Mouse (Mus musculus): ENCODE data around the gene Stra6.

The Stra6 gene

DNA sequence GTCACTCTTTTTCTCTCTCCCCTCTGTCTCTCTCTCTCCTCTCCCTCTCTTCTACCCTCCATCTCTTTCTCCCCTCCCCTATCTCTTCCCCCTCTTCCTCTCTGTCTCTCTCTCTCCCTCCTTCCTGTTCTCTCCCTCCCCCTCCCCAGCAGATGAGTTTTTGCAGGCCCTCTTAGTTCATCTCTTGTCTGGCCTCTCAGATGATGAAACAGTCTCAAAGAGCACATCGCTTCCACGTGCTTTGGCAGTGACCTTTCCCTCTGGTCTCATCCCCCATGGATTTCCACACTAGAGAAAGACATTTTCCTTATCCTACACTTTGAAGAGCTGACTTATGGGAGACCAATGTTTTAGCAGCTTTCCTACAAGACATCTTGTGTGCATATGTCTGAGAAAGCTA, 109.3 kb downstream of the Stra6 start:
- DNase-seq (ENCODE audit: low spot score) = no peak

GRCm38 (mm10) chr9:58174818-58175251, 111.2 kb downstream of the Stra6 start:
- peak; percentile 72 for DNase-seq (ENCODE audit: low spot score)

- peak; percentile 37 for DNase-seq (ENCODE audit: low spot score)
These were observed 112.3 kb downstream of the Stra6 start for GRCm38 (mm10) chr9:58175745-58176487.

DNA sequence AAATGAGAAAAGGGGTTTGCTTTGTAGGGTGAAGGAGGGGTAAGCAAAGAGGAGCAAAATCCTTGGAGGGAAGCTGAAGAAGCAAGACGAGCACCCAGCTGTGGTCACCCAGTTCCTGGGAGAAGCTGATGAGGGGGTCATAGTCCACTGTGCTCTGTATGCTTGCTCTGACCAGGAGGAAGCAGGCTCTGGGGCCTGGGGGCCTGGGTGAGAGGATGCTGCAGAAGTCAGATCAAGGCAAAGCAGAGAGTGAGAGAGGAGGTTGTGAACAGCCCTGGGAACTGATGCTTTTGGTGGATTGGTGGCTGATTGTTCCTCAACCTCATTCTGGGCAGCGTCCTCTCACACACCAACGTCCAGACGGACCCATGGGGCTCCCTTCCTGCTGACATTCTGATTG, 113.6 kb downstream of the Stra6 start:
- no peak for DNase-seq (ENCODE audit: low spot score)

DNA sequence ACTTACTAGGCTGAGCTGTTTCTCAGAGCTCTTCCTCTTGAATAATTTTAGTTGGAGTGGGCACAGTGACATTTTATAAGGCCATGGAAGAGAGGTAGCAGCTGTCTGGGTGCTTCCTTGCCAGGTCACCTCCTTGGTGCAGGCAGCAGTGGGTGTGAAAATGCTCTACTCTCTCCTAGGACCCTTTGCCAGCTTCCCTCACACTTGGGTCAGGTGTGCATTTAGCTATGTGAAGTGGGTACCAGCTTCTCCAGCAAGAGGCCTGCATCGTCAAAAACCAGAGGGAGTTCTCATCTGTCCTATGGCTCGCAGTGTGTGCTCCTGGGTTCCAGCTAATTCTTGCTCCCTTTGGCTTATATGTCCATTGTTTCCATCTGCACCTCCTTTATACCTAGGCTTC, 115.8 kb downstream of the Stra6 start:
- no peak for DNase-seq (ENCODE audit: low spot score)

- no peak for DNase-seq (ENCODE audit: low spot score)
These were observed 120.9 kb downstream of the Stra6 start for GRCm38 (mm10) chr9:58184456-58184855.

DNA sequence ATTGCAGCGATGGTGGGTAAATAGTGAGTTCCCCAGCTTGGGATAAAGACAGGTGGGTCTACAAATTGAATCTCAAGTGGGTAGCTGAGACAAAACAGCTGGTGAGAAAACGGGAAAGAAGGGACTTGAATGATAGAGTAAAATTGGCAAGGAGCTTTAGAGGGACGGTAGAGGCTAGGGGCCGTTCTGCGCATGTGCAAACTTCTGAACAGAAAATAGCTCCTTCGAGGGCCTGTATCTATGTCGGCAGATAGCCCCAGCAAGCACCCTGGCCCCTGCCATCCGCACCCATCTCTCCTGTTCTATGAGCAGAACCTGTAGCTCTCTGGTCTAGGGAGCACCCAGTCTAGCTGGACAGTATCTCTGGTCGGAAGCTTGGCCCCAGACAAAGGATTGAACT, 130.6 kb downstream of the Stra6 start:
- no peak for DNase-seq (ENCODE audit: low spot score)

- DNase-seq (ENCODE audit: low spot score) = no peak
These were observed 132.1 kb downstream of the Stra6 start for GRCm38 (mm10) chr9:58195671-58196070.

GRCm38 (mm10) chr9:58196141-58196540, 132.6 kb downstream of the Stra6 start:
- no peak for DNase-seq (ENCODE audit: low spot score)

GRCm38 (mm10) chr9:58196610-58197567, 133.3 kb downstream of the Stra6 start:
- DNase-seq (ENCODE audit: low spot score) = peak; percentile 23

DNA sequence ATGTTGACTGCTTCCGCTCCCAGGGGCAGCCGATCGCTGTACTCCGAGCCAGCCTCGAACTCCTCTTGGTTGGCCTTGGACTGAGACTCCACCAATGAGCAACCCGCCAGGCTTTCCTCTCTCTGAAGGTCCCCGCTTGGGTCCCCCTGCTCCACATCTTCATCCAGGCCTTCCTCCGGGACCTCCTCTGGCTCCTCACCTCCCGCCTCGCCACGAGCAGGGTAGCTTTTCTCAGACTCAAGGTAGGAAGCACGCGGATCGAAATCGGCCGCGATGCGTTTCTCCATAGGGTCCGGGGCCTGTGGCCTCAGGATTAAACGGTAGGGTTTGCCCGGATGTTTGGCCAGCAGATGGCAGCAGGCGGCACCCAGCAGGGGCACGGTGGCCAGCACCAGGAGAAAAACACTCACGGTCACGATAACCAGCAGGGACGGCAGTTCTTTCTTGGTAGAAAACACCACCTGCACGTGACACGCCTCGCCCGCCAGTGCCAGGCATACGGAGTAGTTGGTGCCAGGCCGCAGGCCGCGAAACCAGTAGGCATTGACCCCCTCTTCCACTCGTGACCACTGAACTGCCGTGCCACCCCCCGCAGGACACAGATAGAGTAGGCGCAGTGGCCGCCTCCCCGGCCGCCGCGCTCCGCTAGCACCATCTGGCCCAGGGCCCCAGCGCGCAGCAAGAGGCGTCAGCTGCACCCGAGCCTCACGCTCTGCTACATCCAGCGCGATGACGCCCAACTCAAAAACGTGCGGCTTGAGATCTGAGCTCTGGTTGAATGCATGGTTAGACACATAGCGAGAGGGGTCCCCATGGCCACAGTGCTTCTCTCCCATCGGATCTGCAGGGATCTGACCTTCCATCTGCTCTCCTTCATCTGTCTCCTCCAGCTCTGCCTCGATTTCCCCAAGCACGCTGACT, 134.5 kb downstream of the Stra6 start:
- DNase-seq (ENCODE audit: low spot score) = peak; percentile 73

DNA sequence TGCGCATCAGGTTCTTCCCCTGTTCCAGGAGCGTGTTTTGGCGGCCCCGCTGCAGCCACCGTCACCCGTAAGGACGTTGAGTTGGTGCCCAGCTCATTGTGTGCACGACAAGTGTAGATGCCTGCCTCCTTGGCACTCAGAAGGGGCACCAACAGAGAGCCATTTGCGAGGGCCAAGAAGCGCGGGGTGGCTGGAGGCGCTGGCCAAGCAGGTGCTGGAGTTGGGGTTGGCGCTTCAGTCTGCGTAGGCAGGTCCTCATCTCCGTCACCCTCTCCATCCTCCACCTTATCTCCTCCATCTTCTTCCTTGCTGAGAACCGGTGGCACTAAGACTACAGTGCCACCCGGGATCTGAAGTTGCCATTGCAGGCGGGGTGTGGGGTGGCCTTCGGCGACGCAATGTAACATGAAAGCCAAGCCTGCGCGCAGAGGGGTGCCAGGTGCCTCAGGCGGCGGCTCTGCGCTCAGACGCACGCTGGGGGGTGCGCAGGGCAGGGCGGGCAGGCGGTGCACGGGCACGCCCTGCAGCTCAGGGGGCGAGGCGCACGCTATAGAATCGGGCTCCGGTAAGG, 135.3 kb downstream of the Stra6 start:
- DNase-seq (ENCODE audit: low spot score) = no peak

- DNase-seq (ENCODE audit: low spot score) = peak; percentile 44
These were observed 136.0 kb downstream of the Stra6 start for GRCm38 (mm10) chr9:58199381-58200269.

- peak; percentile 25 for DNase-seq (ENCODE audit: low spot score)
These were observed 136.9 kb downstream of the Stra6 start for GRCm38 (mm10) chr9:58200270-58201090.

GRCm38 (mm10) chr9:58201091-58201842, 137.7 kb downstream of the Stra6 start:
- peak; percentile 36 for DNase-seq (ENCODE audit: low spot score)

DNA sequence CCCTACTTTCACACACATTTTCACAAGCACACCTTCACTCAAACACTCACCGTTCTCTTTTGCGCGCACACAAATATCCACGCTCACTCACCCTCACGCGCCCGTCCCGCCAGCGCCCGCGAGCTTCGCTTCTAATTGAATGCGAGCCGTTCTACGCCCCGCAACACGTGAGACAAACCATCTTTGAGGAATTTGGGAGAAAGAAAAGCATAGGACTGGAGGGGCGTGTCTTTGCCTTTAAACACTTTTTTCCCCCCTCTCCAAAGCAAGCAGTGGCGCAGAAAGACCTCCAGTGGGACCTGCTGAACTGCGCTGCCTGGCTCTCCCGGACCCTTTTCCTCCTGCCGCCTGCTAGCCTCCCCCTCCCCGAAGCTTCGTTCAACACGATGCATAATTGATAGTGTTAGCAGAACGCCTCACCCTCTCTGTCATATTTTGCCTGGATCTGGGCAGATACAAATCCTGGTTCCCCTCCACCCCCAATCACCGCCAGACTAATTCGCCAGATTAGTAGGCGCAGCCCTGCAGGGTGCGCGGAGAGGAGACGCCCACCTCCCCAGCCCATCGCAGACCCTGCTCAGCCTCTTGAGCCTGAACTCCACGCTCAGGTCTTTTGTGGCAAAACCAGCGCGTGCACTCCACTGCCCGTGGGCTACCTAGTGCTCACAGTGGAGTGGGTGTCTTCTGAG, 138.4 kb downstream of the Stra6 start:
- DNase-seq (ENCODE audit: low spot score) = peak; percentile 54

- peak; percentile 30 for DNase-seq (ENCODE audit: low spot score)
These were observed 139.3 kb downstream of the Stra6 start for GRCm38 (mm10) chr9:58202676-58203453.

Data from retina, embryonic 14.5 days (tissue).